Mouse (Mus musculus): ENCODE results near the gene Wdr25.

DNA sequence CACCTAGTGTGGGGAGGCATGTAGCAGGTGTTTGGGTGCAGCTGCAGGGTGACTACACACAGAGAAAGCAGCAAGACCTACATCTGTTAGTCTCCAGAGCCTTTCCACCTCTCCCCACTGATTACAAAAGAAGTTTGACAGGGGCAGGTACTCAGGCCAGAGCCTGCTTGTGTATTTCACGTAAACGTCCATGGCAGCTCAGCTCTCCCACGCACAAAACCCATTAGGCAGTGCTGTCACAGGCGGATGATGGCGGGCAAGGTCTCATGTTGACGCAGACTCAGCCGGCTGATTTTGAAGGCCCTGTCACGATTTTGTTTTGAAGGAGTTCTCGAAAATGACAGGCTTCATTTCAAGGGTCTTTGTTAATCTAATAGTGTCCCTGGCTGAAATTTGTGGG, 45.9 kb downstream of the Wdr25 start:
- TF ChIP-seq POLR2A (IDR thresholded peaks at IDR 0.05; ENCODE audit: borderline replicate concordance, extremely low read depth, low read depth, low read length) (no peak), CTCF (IDR thresholded peaks at IDR 0.05; ENCODE audit: insufficient read depth, low read length) (no peak)
